Mouse (Mus musculus): ENCODE measurements around the gene Sdhb. TPM values are rescaled to one million over a fixed set of nuclear protein-coding genes. Genes with fewer than 3 reads are reported as not detected.
A peak's percentile ranks its signal among the peaks of the same experiment; 100 is the strongest.

Gene Sdhb
- polyA plus RNA-seq, 1 experiment from 2014 or later, result 1,015 TPM

GRCm38 (mm10) chr4:141008028-141008427 lies 47.0 kb downstream of the Sdhb start:
- Histone ChIP-seq H3K4me2 (ENCODE audit: low read length) (no peak overlapping the region), H3K36me3 (ENCODE audit: control insufficient read depth, insufficient read depth, low read length) (peaks cover 48% of the 10 kb centered on the region), H3K4me3 (ENCODE audit: control insufficient read depth in 1 of 2, insufficient read depth in 1 of 2, low read depth in 1 of 2, low read length in 2 of 2) (no peak overlapping the region), H3K4me1 (ENCODE audit: control insufficient read depth in 2 of 2, insufficient read depth in 2 of 2, low read length in 2 of 2) (peaks cover 7 to 18% of the 10 kb centered on the region in 2 experiments; a peak in 2 of 4 replicates), H3K27ac (replicated peaks in 1 of 2; ENCODE audit: control insufficient read depth in 1 of 2, insufficient read depth in 1 of 2, low read depth in 2 of 2, low read length in 2 of 2) (no peak overlapping the region), H3K9me3 (ENCODE audit: control insufficient read depth, low read length) (no peaks in the 10 kb centered on the region), H3K27me3 (ENCODE audit: control insufficient read depth, insufficient read depth, low read length) (no peaks in the 10 kb centered on the region), H3K9ac (ENCODE audit: low read length) (no peak overlapping the region)
- 67% methylated on average over 8 of the region's 8 CpGs for WGBS
- ATAC-seq (ENCODE audit: insufficient number of reproducible peaks, insufficient read depth, low FRiP score, low read depth), result 0 out of 2 replicates have a peak, but pooled peaks have one; percentile 35

DNA sequence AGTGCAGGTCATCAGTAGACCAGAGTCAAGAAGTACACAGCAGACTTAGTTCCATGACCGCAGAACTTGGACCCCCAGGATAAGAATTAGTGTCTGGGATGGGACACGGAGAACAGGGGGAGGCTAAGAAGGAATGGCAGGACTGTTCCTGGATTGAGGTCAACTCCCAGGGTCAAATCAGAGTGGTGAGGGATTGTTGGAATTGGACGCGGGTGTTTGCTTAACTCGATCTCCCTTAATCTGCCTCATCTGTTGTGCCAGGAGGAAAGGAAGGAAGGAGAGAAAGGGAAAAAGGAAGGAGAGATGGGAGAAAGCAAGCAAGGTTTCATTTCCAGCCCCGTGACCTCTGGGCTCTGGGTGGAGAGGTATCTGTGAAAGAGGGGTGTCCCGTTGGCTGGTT lies 49.1 kb downstream of the Sdhb start, which contains the start of gene Mfap2:
Gene Mfap2 (plus strand): TSS at position 301 of the 400 bp plus-strand sequence.
- Histone ChIP-seq H3K4me2 (ENCODE audit: low read length) (peak within 1 kb of the TSS; percentile 80), H3K27me3 (ENCODE audit: control insufficient read depth, insufficient read depth, low read length) (no peaks in the 10 kb centered on the region), H3K9me3 (ENCODE audit: control insufficient read depth, low read length) (no peaks in the 10 kb centered on the region), H3K27ac (replicated peaks in 1 of 2; ENCODE audit: control insufficient read depth in 1 of 2, insufficient read depth in 1 of 2, low read depth in 2 of 2, low read length in 2 of 2) (peak within 1 kb of the TSS; percentile 32 to 82), H3K36me3 (ENCODE audit: control insufficient read depth, insufficient read depth, low read length) (peaks cover 48% of the 10 kb centered on the region), H3K4me3 (ENCODE audit: control insufficient read depth in 1 of 2, insufficient read depth in 1 of 2, low read depth in 1 of 2, low read length in 2 of 2) (peak within 1 kb of the TSS; percentile 58 to 74), H3K4me1 (ENCODE audit: control insufficient read depth in 2 of 2, insufficient read depth in 2 of 2, low read length in 2 of 2) (peaks cover 7 to 21% of the 10 kb centered on the region in 2 experiments; a peak in 2 of 4 replicates), H3K9ac (ENCODE audit: low read length) (peak within 1 kb of the TSS; percentile 90)
- ATAC-seq (ENCODE audit: insufficient number of reproducible peaks, insufficient read depth, low FRiP score, low read depth), result no peak
- 23% methylated on average over 7 of the region's 7 CpGs for WGBS

DNA sequence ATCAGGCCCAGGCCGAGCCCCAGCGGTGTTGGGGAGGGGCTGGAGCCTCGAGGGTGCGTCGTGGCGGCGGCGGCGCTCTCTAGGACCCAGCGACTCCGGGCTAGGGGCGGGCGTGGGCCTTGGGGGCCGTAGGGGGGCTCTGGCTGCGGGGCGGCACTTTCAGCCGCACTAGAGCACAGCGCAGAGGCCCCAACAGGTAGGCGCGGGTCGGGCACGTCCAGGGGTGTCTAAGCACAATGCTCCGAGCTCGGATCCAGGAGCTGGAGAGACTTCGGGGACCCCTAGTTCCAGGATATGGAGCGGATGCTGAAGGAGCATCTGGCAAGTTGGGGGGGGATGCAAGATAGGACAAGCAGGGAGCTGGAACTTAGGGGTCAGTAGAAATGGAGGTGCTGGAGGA lies 49.5 kb downstream of the Sdhb start:
- Histone ChIP-seq H3K4me2 (ENCODE audit: low read length) (peak overlapping the region; percentile 80), H3K9me3 (ENCODE audit: control insufficient read depth, low read length) (no peaks in the 10 kb centered on the region), H3K4me1 (ENCODE audit: control insufficient read depth in 2 of 2, insufficient read depth in 2 of 2, low read length in 2 of 2) (peaks cover 7 to 25% of the 10 kb centered on the region in 2 experiments; a peak in 2 of 4 replicates), H3K27me3 (ENCODE audit: control insufficient read depth, insufficient read depth, low read length) (no peaks in the 10 kb centered on the region), H3K9ac (ENCODE audit: low read length) (peak overlapping the region; percentile 90), H3K27ac (replicated peaks in 1 of 2; ENCODE audit: control insufficient read depth in 1 of 2, insufficient read depth in 1 of 2, low read depth in 2 of 2, low read length in 2 of 2) (peak overlapping the region; percentile 32 to 82; a peak in 3 of 4 replicates), H3K36me3 (ENCODE audit: control insufficient read depth, insufficient read depth, low read length) (peaks cover 48% of the 10 kb centered on the region), H3K4me3 (ENCODE audit: control insufficient read depth in 1 of 2, insufficient read depth in 1 of 2, low read depth in 1 of 2, low read length in 2 of 2) (peak overlapping the region; percentile 58 to 74)
- ATAC-seq (ENCODE audit: insufficient number of reproducible peaks, insufficient read depth, low FRiP score, low read depth), result peak; percentile 42
- WGBS, result under 1% methylated on average over 26 of the region's 26 CpGs

DNA sequence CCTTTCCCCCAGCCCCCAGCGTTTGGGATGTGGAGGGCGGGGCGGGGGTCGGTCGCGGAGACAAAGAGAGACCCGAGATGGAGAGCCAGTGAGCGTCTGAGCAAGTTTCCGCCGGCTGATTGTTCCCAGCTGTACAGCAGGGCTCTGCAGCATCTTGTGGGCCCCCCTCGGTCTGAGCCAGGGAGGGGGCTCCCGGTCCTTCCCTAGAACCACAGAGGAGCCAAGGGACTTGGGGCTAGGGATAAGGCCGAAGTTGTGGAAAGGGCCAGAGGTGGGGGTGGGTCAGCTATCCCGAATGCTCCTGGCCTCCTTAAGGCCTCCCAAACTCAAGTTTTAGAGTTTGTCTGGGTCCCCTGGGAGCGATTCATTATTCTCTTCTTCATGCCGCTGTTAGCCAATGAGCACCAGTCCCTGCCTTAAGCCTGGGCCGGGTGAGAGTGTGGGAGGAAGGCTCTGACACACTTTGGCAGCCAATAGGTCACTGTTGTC lies 50.0 kb downstream of the Sdhb start:
- under 1% methylated on average over 17 of the region's 17 CpGs for WGBS

GRCm38 (mm10) chr4:141011556-141012328 lies 50.7 kb downstream of the Sdhb start:
- Histone ChIP-seq H3K4me1 (ENCODE audit: control insufficient read depth in 2 of 2, insufficient read depth in 2 of 2, low read length in 2 of 2) (peaks cover 12 to 37% of the 10 kb centered on the region in 2 experiments; a peak in 3 of 4 replicates), H3K9me3 (ENCODE audit: control insufficient read depth, low read length) (no peaks in the 10 kb centered on the region), H3K9ac (ENCODE audit: low read length) (peak overlapping the region; percentile 90), H3K27ac (replicated peaks in 1 of 2; ENCODE audit: control insufficient read depth in 1 of 2, insufficient read depth in 1 of 2, low read depth in 2 of 2, low read length in 2 of 2) (peak overlapping the region; percentile 32 to 82; a peak in 3 of 4 replicates), H3K27me3 (ENCODE audit: control insufficient read depth, insufficient read depth, low read length) (no peaks in the 10 kb centered on the region), H3K36me3 (ENCODE audit: control insufficient read depth, insufficient read depth, low read length) (peaks cover 47% of the 10 kb centered on the region), H3K4me3 (ENCODE audit: control insufficient read depth in 1 of 2, insufficient read depth in 1 of 2, low read depth in 1 of 2, low read length in 2 of 2) (peak overlapping the region; percentile 58 to 74), H3K4me2 (ENCODE audit: low read length) (peak overlapping the region; percentile 80)
- no peak for ATAC-seq (ENCODE audit: insufficient number of reproducible peaks, insufficient read depth, low FRiP score, low read depth)
- WGBS, result 56% methylated on average over 14 of the region's 14 CpGs

More for the DNA sequence above, 50.0 kb downstream of the Sdhb start:
- ATAC-seq (ENCODE audit: insufficient number of reproducible peaks, insufficient read depth, low FRiP score, low read depth), result no peak
- Histone ChIP-seq H3K36me3 (ENCODE audit: control insufficient read depth, insufficient read depth, low read length) (peaks cover 48% of the 10 kb centered on the region), H3K9ac (ENCODE audit: low read length) (peak overlapping the region; percentile 90), H3K27me3 (ENCODE audit: control insufficient read depth, insufficient read depth, low read length) (no peaks in the 10 kb centered on the region), H3K9me3 (ENCODE audit: control insufficient read depth, low read length) (no peaks in the 10 kb centered on the region), H3K4me3 (ENCODE audit: control insufficient read depth in 1 of 2, insufficient read depth in 1 of 2, low read depth in 1 of 2, low read length in 2 of 2) (peak overlapping the region; percentile 58 to 74), H3K27ac (replicated peaks in 1 of 2; ENCODE audit: control insufficient read depth in 1 of 2, insufficient read depth in 1 of 2, low read depth in 2 of 2, low read length in 2 of 2) (peak overlapping the region; percentile 32 to 82), H3K4me2 (ENCODE audit: low read length) (peak overlapping the region; percentile 80), H3K4me1 (ENCODE audit: control insufficient read depth in 2 of 2, insufficient read depth in 2 of 2, low read length in 2 of 2) (peaks cover 8 to 29% of the 10 kb centered on the region in 2 experiments; a peak in 3 of 4 replicates)

DNA sequence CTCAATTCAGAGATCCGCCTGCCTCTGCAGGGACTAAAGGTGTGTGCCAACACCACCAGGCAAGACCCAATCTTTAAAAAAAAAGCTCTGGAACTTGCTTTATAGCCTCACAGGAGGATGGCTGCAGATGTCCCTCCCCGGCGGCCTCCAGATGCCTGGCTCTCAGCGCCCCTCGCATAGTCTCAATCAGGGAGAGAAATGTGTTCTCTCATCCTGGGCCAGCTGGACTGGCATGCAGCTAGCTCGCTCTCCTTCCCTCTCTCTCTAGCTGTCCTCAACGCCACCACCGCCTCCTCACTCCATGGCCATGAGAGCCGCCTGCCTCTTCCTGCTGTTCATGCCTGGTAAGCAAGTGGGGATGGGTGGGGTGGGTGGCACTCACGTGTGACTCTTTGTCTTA lies 51.6 kb downstream of the Sdhb start:
- WGBS, result 78% methylated on average over 10 of the region's 10 CpGs
- peak overlapping the region in 1 of 2 experiments; percentile 74; a peak in 2 of 4 replicates for H3K4me3 ChIP-seq (ENCODE audit: control insufficient read depth in 1 of 2, insufficient read depth in 1 of 2, low read depth in 1 of 2, low read length in 2 of 2)
- no peaks in the 10 kb centered on the region for H3K9me3 ChIP-seq (ENCODE audit: control insufficient read depth, low read length)
- H3K4me1 ChIP-seq (ENCODE audit: control insufficient read depth in 2 of 2, insufficient read depth in 2 of 2, low read length in 2 of 2), result peaks cover 17 to 45% of the 10 kb centered on the region in 2 experiments; a peak in 3 of 4 replicates
- H3K27ac ChIP-seq (replicated peaks in 1 of 2; ENCODE audit: control insufficient read depth in 1 of 2, insufficient read depth in 1 of 2, low read depth in 2 of 2, low read length in 2 of 2), result no peak overlapping the region
- H3K27me3 ChIP-seq (ENCODE audit: control insufficient read depth, insufficient read depth, low read length), result no peaks in the 10 kb centered on the region
- H3K4me2 ChIP-seq (ENCODE audit: low read length), result peak overlapping the region; percentile 80; the same call in 1 of the 2 replicates
- peaks cover 49% of the 10 kb centered on the region for H3K36me3 ChIP-seq (ENCODE audit: control insufficient read depth, insufficient read depth, low read length)
- no peak for ATAC-seq (ENCODE audit: insufficient number of reproducible peaks, insufficient read depth, low FRiP score, low read depth)
- H3K9ac ChIP-seq (ENCODE audit: low read length), result no peak overlapping the region

DNA sequence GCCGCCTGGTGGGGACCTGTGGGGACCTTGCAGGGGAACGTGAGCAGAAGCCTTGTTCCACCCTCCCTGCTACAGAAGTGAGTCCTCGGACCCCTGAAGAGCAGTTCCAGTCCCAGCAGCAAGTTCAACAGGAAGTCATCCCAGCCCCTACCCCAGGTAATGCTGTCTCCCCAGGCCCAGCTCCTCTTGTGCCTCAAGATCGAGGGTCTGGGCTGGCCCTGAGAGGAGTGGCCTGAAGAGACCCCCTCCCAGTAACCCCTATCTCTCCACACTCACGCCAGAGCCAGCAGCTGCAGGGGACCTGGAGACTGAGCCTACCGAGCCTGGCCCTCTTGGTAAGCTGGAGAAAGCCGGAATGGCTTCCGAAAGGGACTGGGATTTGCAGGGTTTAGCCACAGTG lies 53.1 kb downstream of the Sdhb start:
- H3K9ac ChIP-seq (ENCODE audit: low read length), result no peak overlapping the region
- no peak overlapping the region for H3K4me3 ChIP-seq (ENCODE audit: control insufficient read depth in 1 of 2, insufficient read depth in 1 of 2, low read depth in 1 of 2, low read length in 2 of 2)
- H3K36me3 ChIP-seq (ENCODE audit: control insufficient read depth, insufficient read depth, low read length), result peaks cover 56% of the 10 kb centered on the region
- no peaks in the 10 kb centered on the region for H3K27me3 ChIP-seq (ENCODE audit: control insufficient read depth, insufficient read depth, low read length)
- peaks cover 18 to 50% of the 10 kb centered on the region in 2 experiments; a peak in 3 of 4 replicates for H3K4me1 ChIP-seq (ENCODE audit: control insufficient read depth in 2 of 2, insufficient read depth in 2 of 2, low read length in 2 of 2)
- H3K27ac ChIP-seq (replicated peaks in 1 of 2; ENCODE audit: control insufficient read depth in 1 of 2, insufficient read depth in 1 of 2, low read depth in 2 of 2, low read length in 2 of 2), result no peak overlapping the region
- WGBS, result 68% methylated on average over 8 of the region's 8 CpGs
- no peak for ATAC-seq (ENCODE audit: insufficient number of reproducible peaks, insufficient read depth, low FRiP score, low read depth)
- no peaks in the 10 kb centered on the region for H3K9me3 ChIP-seq (ENCODE audit: control insufficient read depth, low read length)
- no peak overlapping the region for H3K4me2 ChIP-seq (ENCODE audit: low read length)

All from heart, embryonic 14.5 days (tissue).